8 mouse cellular contexts compared by ENCODE assay signal in the genomic region with DNA sequence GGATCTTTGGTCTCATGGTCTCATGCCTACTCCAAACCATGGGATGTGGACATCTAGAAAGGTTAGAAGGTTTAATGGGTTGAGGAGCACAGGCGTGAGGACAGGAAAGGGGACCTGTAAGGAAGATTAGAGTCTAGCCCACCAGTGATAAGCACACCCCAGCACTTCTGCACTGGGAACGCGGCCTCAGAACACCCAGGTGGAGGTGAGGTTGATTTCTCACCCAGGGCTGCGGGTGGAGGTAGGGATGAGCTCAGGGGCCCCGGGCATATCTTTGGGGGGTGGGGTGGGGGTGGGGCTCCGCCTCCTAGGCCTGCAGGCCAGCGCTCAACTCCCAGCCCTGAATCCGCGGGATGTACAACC. TPM values are rescaled to one million over a fixed set of nuclear protein-coding genes. Genes with fewer than 3 reads are reported as not detected.
DNase-seq lines count a peak whose midpoint lies in the region; ATAC-seq and TF ChIP-seq lines count a peak whose summit lies in the region.

No protein-coding gene starts in this region.

- no peak for TF ChIP-seq POLR2A in small intestine, adult 2 months (IDR thresholded peaks at IDR 0.05; ENCODE audit: low read depth, low read length)

- no peak for TF ChIP-seq EP300 in lung, postnatal 0 days (IDR thresholded peaks at IDR 0.05)

- TF ChIP-seq CTCF in lung, postnatal 0 days (IDR thresholded peaks at IDR 0.05), result no peak
- TF ChIP-seq CTCF in small intestine, adult 2 months (IDR thresholded peaks at IDR 0.05; ENCODE audit: extremely low read depth, insufficient read length, insufficient replicate concordance, low read depth, low read length), result no peak

- no peak for DNase-seq in cerebellum, adult 11 months
- DNase-seq in lung, postnatal 0 days (ENCODE audit: low spot score), result no peak
- no peak for DNase-seq in lung, postnatal 4 days
- no peak for DNase-seq in T-cell, adult 2 months (ENCODE audit: low spot score)
- no peak for DNase-seq in c-Kit-positive CD71-positive TER-119-positive erythroid progenitor cells, embryonic 14.5 days (ENCODE audit: low spot score)

- 4% methylated on average over 6 of the region's 9 CpGs for WGBS in lung, postnatal 0 days
- 5% methylated on average over 9 of the region's 9 CpGs for WGBS in limb, embryonic 12.5 days
- 5% methylated on average over 9 of the region's 9 CpGs for WGBS in small intestine, adult 2 months

- peaks cover 8% of the 10 kb centered on the region for H3K4me1 ChIP-seq in lung, postnatal 0 days (ENCODE audit: insufficient read depth, low read depth, low read length)
- H3K4me1 ChIP-seq in limb, embryonic 12.5 days (replicated peaks), result peaks cover 19% of the 10 kb centered on the region
- H3K4me1 ChIP-seq in small intestine, adult 2 months (ENCODE audit: control insufficient read depth, insufficient read depth, insufficient read length, low read length), result peaks cover 27% of the 10 kb centered on the region

- H3K4me2 ChIP-seq in lung, postnatal 0 days (replicated peaks; ENCODE audit: low read depth, low read length), result peak overlapping the region; percentile 88
- peak overlapping the region; percentile 81 for H3K4me2 ChIP-seq in limb, embryonic 12.5 days

- 0 out of 2 replicates have a peak, but pooled peaks have one; percentile 10 for ATAC-seq in cerebellum, adult (ENCODE audit: insufficient number of reproducible peaks, low FRiP score, low TSS enrichment)
- ATAC-seq in lung, postnatal 0 days, result no peak
- peak; percentile 49 for ATAC-seq in limb, embryonic 12.5 days (ENCODE audit: insufficient number of reproducible peaks, insufficient read depth, low FRiP score, low TSS enrichment, low read depth)

- no peak overlapping the region for H3K27ac ChIP-seq in lung, postnatal 0 days (ENCODE audit: low read length)
- H3K27ac ChIP-seq in limb, embryonic 12.5 days, result 0 out of 2 replicates have a peak overlapping the region, but pooled peaks have one; percentile 23
- no peak overlapping the region for H3K27ac ChIP-seq in small intestine, adult 2 months (ENCODE audit: insufficient read depth, low read depth, low read length)

- no peaks in the 10 kb centered on the region for H3K9me3 ChIP-seq in lung, postnatal 0 days (ENCODE audit: low read length)
- H3K9me3 ChIP-seq in limb, embryonic 12.5 days, result no peaks in the 10 kb centered on the region

- H3K27me3 ChIP-seq in lung, postnatal 0 days (replicated peaks; ENCODE audit: insufficient read depth, low read length), result no peaks in the 10 kb centered on the region
- peaks cover 11% of the 10 kb centered on the region for H3K27me3 ChIP-seq in limb, embryonic 12.5 days
- H3K27me3 ChIP-seq in small intestine, adult 2 months (ENCODE audit: control insufficient read depth, insufficient read depth, low read length), result no peaks in the 10 kb centered on the region

- peak overlapping the region; percentile 48 for H3K9ac ChIP-seq in lung, postnatal 0 days (replicated peaks; ENCODE audit: low read depth)
- peak overlapping the region; percentile 62 for H3K9ac ChIP-seq in limb, embryonic 12.5 days (replicated peaks)

- H3K36me3 ChIP-seq in lung, postnatal 0 days (ENCODE audit: insufficient read depth, low read length), result no peaks in the 10 kb centered on the region
- no peaks in the 10 kb centered on the region for H3K36me3 ChIP-seq in limb, embryonic 12.5 days
- H3K36me3 ChIP-seq in small intestine, adult 2 months (ENCODE audit: control insufficient read depth, insufficient read depth, low read length), result no peaks in the 10 kb centered on the region

- peak overlapping the region; percentile 79 for H3K4me3 ChIP-seq in lung, postnatal 0 days (ENCODE audit: low read depth, low read length)
- peak overlapping the region; percentile 78 for H3K4me3 ChIP-seq in limb, embryonic 12.5 days (replicated peaks)
- peak overlapping the region; percentile 89 for H3K4me3 ChIP-seq in small intestine, adult 2 months (ENCODE audit: low read depth, low read length)

RNA-seq across cellular contexts. Expression of gene Capn5, which starts 0.5 kb away (rescaled TPM):
- polyA plus RNA-seq in lung, postnatal 0 days (2015; fragmentation: Nextera tagmentation; extraction: Ambion mirVana), result 5.0 and 5.2 TPM in 2 replicates
- 4.0 and 4.4 TPM in 2 replicates for polyA plus RNA-seq in limb, embryonic 12.5 days (2016; fragmentation: Nextera tagmentation; extraction: Ambion mirVana)
- 15.6 and 17.2 TPM in 2 replicates for polyA plus RNA-seq in small intestine, adult 2 months (2012; rRNA removed)

RNA-seq across cellular contexts. Expression of gene B3gnt6, which starts 21.7 kb away (rescaled TPM):
- 0.23 and 0.44 TPM in 2 replicates for polyA plus RNA-seq in lung, postnatal 0 days (2015; fragmentation: Nextera tagmentation; extraction: Ambion mirVana)
- not detected in 2 replicates for polyA plus RNA-seq in limb, embryonic 12.5 days (2016; fragmentation: Nextera tagmentation; extraction: Ambion mirVana)
- 1.4 and 5.1 TPM in 2 replicates for polyA plus RNA-seq in small intestine, adult 2 months (2012; rRNA removed)

RNA-seq across cellular contexts. Expression of gene Omp, which starts 32.2 kb away (rescaled TPM):
- polyA plus RNA-seq in lung, postnatal 0 days (2015; fragmentation: Nextera tagmentation; extraction: Ambion mirVana), result 0.12 and 0.14 TPM in 2 replicates
- polyA plus RNA-seq in limb, embryonic 12.5 days (2016; fragmentation: Nextera tagmentation; extraction: Ambion mirVana), result 0.19 TPM in 1 of 2 replicates, not detected in the other
- polyA plus RNA-seq in small intestine, adult 2 months (2012; rRNA removed), result 0.65 and 1.4 TPM in 2 replicates

RNA-seq across cellular contexts. Expression of gene Myo7a, which starts 58.2 kb away (rescaled TPM):
- 7.1 and 8.4 TPM in 2 replicates for polyA plus RNA-seq in lung, postnatal 0 days (2015; fragmentation: Nextera tagmentation; extraction: Ambion mirVana)
- polyA plus RNA-seq in limb, embryonic 12.5 days (2016; fragmentation: Nextera tagmentation; extraction: Ambion mirVana), result 13.4 and 17.4 TPM in 2 replicates
- 26.9 and 51.7 TPM in 2 replicates for polyA plus RNA-seq in small intestine, adult 2 months (2012; rRNA removed)
